Mouse (Mus musculus) embryo, embryonic 10.5 days (tissue): Measurements from ENCODE around the gene Cyp4a32.

Source experiments
- DNase-seq: peaks from one replicate; pipeline ENCODE4 v3.0.0-alpha.2; 2015; ENCODE audit warnings: low spot score

Cyp4a32 gene

GRCm38 (mm10) chr4:115657104-115657866, 56.5 kb downstream of the Cyp4a32 start:
- peak; percentile 57 for DNase-seq

- no peak for DNase-seq
These were observed 57.1 kb downstream of the Cyp4a32 start for GRCm38 (mm10) chr4:115657867-115658249.

GRCm38 (mm10) chr4:115659190-115659589, 58.4 kb downstream of the Cyp4a32 start:
- no peak for DNase-seq
